Mouse (Mus musculus): Measurements from ENCODE around the gene Ttc7b.

Gene Ttc7b

DNA sequence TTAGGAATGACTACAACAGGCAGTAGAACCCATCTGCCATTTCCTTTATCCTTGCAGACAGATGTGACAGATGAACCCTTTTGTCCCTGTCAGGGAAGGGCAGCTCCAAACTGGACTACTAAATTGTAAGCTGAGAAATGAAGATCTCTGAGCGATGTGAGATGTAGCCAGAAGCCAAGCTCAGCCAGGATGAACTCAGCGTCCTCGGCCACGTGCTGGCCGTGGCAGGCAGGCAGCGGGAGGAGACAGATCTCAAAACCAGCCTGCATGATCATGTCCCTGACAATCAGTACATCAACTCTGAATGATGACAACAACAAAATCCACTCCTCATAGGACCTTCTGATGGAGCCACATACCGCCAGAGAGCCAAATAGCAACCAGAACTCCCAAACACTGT is 62.9 kb downstream of the Ttc7b start:
- TF ChIP-seq GATA4 (IDR thresholded peaks at IDR 0.05; ENCODE audit: insufficient replicate concordance, low read length), result no peak

- no peak for TF ChIP-seq GATA4 (IDR thresholded peaks at IDR 0.05; ENCODE audit: insufficient replicate concordance, low read length)
Observed at GRCm38 (mm10) chr12:100456257-100456975, 64.2 kb downstream of the Ttc7b start.

GRCm38 (mm10) chr12:100455453-100455852 is 65.2 kb downstream of the Ttc7b start:
- TF ChIP-seq GATA4 (IDR thresholded peaks at IDR 0.05; ENCODE audit: insufficient replicate concordance, low read length), result peak; percentile 24; the same call in 1 of the 2 replicates

GRCm38 (mm10) chr12:100447701-100448277 is 72.8 kb downstream of the Ttc7b start:
- TF ChIP-seq GATA4 (IDR thresholded peaks at IDR 0.05; ENCODE audit: insufficient replicate concordance, low read length), result no peak

DNA sequence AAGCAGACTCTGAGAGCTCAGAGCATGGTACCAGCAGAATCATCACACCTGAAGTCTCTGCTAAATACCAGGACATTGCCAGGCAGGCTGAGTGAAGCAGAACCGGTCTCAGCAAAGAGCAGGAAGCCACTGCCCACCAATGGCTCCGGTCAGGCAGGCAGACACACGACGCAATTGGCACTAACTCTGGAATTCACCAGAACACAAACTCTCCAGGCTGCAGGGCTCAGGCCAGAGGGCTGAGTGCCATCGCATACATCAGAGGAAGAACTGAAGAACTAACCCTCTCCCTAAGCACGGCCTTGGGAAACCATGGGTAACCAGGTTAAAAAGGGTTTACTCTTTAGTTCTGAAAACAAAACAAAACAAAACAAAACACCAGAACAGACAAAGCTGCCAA is 73.5 kb downstream of the Ttc7b start:
- TF ChIP-seq GATA4 (IDR thresholded peaks at IDR 0.05; ENCODE audit: insufficient replicate concordance, low read length), result no peak

GRCm38 (mm10) chr12:100445686-100446085 is 74.9 kb downstream of the Ttc7b start:
- TF ChIP-seq GATA4 (IDR thresholded peaks at IDR 0.05; ENCODE audit: insufficient replicate concordance, low read length), result no peak

DNA sequence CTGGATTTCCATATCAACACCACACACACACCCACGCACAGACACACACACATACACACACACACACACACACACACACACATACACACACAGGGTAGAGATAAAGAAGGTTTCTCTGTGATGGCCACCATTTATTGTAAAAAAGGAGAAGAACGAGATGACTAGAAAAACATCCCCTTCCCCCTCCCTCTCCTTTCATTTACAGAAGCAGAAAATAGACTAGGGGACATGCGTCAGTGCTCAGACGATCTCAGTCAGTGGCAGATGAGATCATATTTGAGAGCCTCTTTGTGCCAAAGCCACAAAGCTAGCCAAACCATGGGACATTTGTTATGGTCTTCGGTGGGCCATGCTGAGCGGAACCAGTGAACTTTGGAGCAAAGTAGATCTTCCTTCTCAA is 75.4 kb downstream of the Ttc7b start:
- TF ChIP-seq GATA4 (IDR thresholded peaks at IDR 0.05; ENCODE audit: insufficient replicate concordance, low read length), result no peak

DNA sequence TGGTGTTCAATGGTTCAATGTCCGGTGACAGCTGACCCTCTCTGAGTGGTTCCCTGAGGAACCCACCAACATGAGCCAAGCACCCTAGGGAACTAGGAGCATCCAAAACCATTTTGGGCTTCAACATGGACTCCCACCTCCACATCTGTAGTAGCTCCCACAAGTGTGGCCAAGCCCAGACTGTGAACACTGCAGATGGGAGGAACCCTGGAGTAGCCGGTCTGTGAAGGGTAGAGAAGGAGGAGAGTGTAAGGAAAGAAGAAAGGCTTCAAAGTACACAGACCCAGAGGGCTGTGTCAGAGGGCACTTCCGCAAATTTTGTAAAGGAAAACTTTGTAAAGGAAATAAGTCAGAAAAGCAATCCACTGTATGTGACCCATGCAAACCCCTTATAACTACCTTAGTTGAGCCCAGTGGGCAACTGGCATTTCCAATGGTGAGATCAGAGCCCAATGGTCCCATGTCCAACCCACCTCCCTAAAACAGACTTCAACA is 75.9 kb downstream of the Ttc7b start:
- TF ChIP-seq GATA4 (IDR thresholded peaks at IDR 0.05; ENCODE audit: insufficient replicate concordance, low read length), result no peak

- no peak for TF ChIP-seq GATA4 (IDR thresholded peaks at IDR 0.05; ENCODE audit: insufficient replicate concordance, low read length)
Observed at GRCm38 (mm10) chr12:100443452-100443851, 77.2 kb downstream of the Ttc7b start.

- no peak for TF ChIP-seq GATA4 (IDR thresholded peaks at IDR 0.05; ENCODE audit: insufficient replicate concordance, low read length)
Observed at GRCm38 (mm10) chr12:100441609-100442008, 79.0 kb downstream of the Ttc7b start.

DNA sequence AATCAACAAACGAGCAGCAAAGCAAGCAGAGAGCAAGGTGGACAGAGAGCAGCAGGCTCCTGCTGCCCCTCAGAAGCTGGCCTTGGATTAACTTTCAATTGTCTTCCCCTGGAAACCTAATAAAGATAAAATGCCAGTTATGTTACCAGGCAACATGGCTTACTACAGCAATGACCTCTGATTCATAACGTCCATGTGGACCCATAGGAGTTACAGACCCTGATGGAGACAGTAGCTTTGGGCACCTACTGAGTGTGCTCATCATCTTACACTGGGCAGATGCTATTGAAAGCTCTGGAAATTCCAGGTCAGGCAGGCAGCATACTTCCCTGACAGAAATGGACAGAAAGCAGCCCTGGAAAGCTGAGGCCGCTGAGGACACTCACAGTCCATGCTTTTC is 80.7 kb downstream of the Ttc7b start:
- no peak for TF ChIP-seq GATA4 (IDR thresholded peaks at IDR 0.05; ENCODE audit: insufficient replicate concordance, low read length)

DNA sequence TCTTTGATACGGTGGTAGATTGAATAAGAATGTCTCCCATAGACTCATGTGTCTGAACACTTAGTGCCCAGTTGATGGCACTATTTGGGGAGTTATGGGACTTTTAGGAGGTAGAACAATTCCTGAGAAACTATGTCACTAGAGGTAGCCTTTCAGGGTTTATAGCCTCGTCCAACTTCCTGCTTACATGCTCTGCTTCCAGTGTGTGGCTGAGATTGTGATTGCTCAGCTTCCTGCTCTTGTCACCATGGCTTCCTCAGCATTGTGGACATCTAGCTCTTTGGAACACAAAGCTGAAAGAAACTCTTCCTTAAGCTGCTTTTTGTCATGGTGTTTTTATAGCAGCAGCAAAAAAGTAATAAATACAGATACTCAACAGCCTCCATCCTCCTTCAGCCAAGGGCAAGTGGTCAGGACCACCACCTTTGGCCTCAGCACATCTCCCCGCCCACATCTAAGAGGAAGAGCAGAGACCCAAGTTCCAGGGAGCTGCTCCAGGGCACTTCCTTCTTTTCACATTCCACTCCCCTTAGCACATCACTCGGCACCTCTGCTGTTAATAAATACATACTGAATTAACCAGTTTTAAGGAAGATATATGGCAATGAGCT is 81.4 kb downstream of the Ttc7b start:
- TF ChIP-seq GATA4 (IDR thresholded peaks at IDR 0.05; ENCODE audit: insufficient replicate concordance, low read length), result peak; percentile 84; the same call in 1 of the 2 replicates

GRCm38 (mm10) chr12:100438509-100438908 is 82.1 kb downstream of the Ttc7b start:
- TF ChIP-seq GATA4 (IDR thresholded peaks at IDR 0.05; ENCODE audit: insufficient replicate concordance, low read length), result no peak

- TF ChIP-seq GATA4 (IDR thresholded peaks at IDR 0.05; ENCODE audit: insufficient replicate concordance, low read length), result no peak
Observed at GRCm38 (mm10) chr12:100437862-100438261, 82.8 kb downstream of the Ttc7b start.

DNA sequence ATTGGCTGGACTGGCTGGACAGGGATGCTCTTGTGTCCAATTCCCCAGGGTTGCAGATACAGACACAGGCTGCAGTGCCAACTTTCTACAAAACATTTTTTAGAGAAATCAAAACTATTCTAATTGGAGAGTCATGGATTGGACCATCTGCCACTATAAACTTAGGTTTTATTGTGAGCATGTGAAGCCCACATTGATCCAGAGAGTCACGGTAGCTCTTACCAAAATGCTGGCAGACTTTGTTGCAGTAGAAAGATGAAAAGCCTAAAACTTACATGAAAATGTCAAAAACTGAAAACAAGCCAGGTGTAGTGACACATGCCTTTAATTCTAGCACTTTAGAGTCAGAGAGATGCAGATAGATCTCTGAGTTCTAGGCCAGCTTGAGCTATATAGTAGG is 84.9 kb downstream of the Ttc7b start:
- TF ChIP-seq GATA4 (IDR thresholded peaks at IDR 0.05; ENCODE audit: insufficient replicate concordance, low read length), result no peak

- no peak for TF ChIP-seq GATA4 (IDR thresholded peaks at IDR 0.05; ENCODE audit: insufficient replicate concordance, low read length)
Observed at GRCm38 (mm10) chr12:100431830-100432229, 88.8 kb downstream of the Ttc7b start.
